Mouse (Mus musculus): ENCODE results near the gene Gnb1. TPM values are rescaled to one million over a fixed set of nuclear protein-coding genes. Genes with fewer than 3 reads are reported as not detected.

Gene Gnb1
- total RNA-seq, 2 experiments from 2014 or later, result 444 to 453 TPM

Other genes starting within 250 kb of the Gnb1 start
- gene Faap20, start 241.6 kb upstream of the Gnb1 start, total RNA-seq (2021), result 10 to 100 TPM; 49.6 to 51.8 TPM
- 1 to 10 TPM; 3.4 to 4.3 TPM for gene Prkcz, start 130.0 kb upstream of the Gnb1 start, total RNA-seq (2021)
- gene Gabrd, start 93.2 kb upstream of the Gnb1 start, total RNA-seq (2021), result under 1 TPM in 1 of 2 experiments, not detected in 1; 0.20 TPM
- gene Cfap74, start 82.2 kb upstream of the Gnb1 start, total RNA-seq (2021), result under 1 TPM; 0.66 to 0.76 TPM
- 10 to 100 TPM in 1 of 2 experiments, 1 to 10 TPM in 1; 8.3 to 10.8 TPM for gene Tmem52, start 22.2 kb upstream of the Gnb1 start, total RNA-seq (2021)
- gene Nadk, start 71.0 kb downstream of the Gnb1 start, total RNA-seq (2021), result 100 to 1,000 TPM; 175 to 310 TPM
- gene Slc35e2, start 110.1 kb downstream of the Gnb1 start, total RNA-seq (2021), result 10 to 100 TPM; 34.0 to 43.3 TPM
- 10 to 100 TPM; 42.5 to 52.6 TPM for gene Cdk11b, start 133.5 kb downstream of the Gnb1 start, total RNA-seq (2021)
- not detected for gene Gm10563, start 154.0 kb downstream of the Gnb1 start, total RNA-seq (2021)
- 1 to 10 TPM; 5.5 to 8.9 TPM for gene Mmp23, start 162.0 kb downstream of the Gnb1 start, total RNA-seq (2021)
- gene Mib2, start 177.8 kb downstream of the Gnb1 start, total RNA-seq (2021), result 10 to 100 TPM; 43.6 to 48.9 TPM
- 10 to 100 TPM; 31.3 to 59.8 TPM for gene Fndc10, start 203.0 kb downstream of the Gnb1 start, total RNA-seq (2021)
- 100 to 1,000 TPM in 1 of 2 experiments, 10 to 100 TPM in 1; 98.1 to 123 TPM for gene Ssu72, start 213.4 kb downstream of the Gnb1 start, total RNA-seq (2021)
- gene Tmem240, start 243.4 kb downstream of the Gnb1 start, total RNA-seq (2021), result under 1 TPM; 0.70 to 0.72 TPM